Mouse (Mus musculus) heart, adult 2 months (tissue): ENCODE data around the gene Dhx34. TPM values are rescaled to one million over a fixed set of nuclear protein-coding genes. Genes with fewer than 3 reads are reported as not detected.
A peak's percentile ranks its signal among the peaks of the same experiment; 100 is the strongest.
"Not testable (repeated sequence)": the region's sequence is repeated elsewhere in the genome, so short reads cannot be mapped to it uniquely, and the experiment has no call there.

Experiments used
- DNase-seq, 2 experiments: peaks; one replicate each; pipeline ENCODE4 v3.0.0; 2021
- H3K27ac ChIP-seq: fragments of 200-600 bp; 2 replicates; pipeline ENCODE4 v1.8.1; 2022
- H3K27me3 ChIP-seq: fragments of 200-500 bp; 2 replicates; pipeline ENCODE4 v1.6.1; 2012; ENCODE audit warnings: mild to moderate bottlenecking, low read length, inconsistent platforms, mixed read lengths; ENCODE audit not compliant: control insufficient read depth, insufficient read depth
- H3K36me3 ChIP-seq: fragments of 200-500 bp; 2 replicates; pipeline ENCODE4 v1.6.1; 2012; ENCODE audit warnings: low read length, inconsistent platforms; ENCODE audit not compliant: control insufficient read depth, insufficient read depth
- H3K4me1 ChIP-seq: fragments of 200-500 bp; 2 replicates; pipeline ENCODE4 v1.6.1; 2011; ENCODE audit warnings: low read length; ENCODE audit not compliant: control insufficient read depth, insufficient read depth
- H3K4me3 ChIP-seq: fragments of 200-600 bp; 2 replicates; pipeline ENCODE4 v1.8.1; 2022
- H3K79me2 ChIP-seq: fragments of 200-500 bp; replicated peaks from 2 replicates; pipeline ENCODE4 v1.6.1; 2012; ENCODE audit warnings: mild to moderate bottlenecking, inconsistent platforms, low read length, moderate library complexity, mixed read lengths; ENCODE audit not compliant: control insufficient read depth, insufficient read depth
- H3K9ac ChIP-seq: fragments of 200-500 bp; 2 replicates; pipeline ENCODE4 v1.6.1; 2012; ENCODE audit warnings: low read depth, mild to moderate bottlenecking, control low read depth, inconsistent platforms, low read length, mixed read lengths
- CTCF ChIP-seq: fragments of 200-600 bp; IDR thresholded peaks from 2 replicates; pipeline ENCODE4 v1.8.1; 2022; ENCODE audit warnings: antibody characterized with exemption, mild to moderate bottlenecking, moderate library complexity
- EP300 ChIP-seq: fragments of 200-500 bp; IDR thresholded peaks from 2 replicates; pipeline ENCODE4 v1.6.1; 2011; ENCODE audit warnings: low read depth, low read length, control low read depth; ENCODE audit not compliant: insufficient read depth
- POLR2A ChIP-seq: fragments of 200-500 bp; IDR thresholded peaks from 2 replicates; pipeline ENCODE4 v1.6.1; 2011; ENCODE audit warnings: mild to moderate bottlenecking, low read depth, low read length, control low read depth; ENCODE audit not compliant: insufficient read depth
- WGBS: fragments of 180-500 bp; shearing (Covaris S2); methylation state at CpG from one replicate; pipeline ENCODE4 v1.1.7; 2018; 5-methylcytosine and 5-hydroxymethylcytosine counted together
- intact Hi-C: fragments of 180-260 bp; cut with DNase I; formaldehyde crosslinking; loops from one replicate; pipeline ENCODE4 v1.15.1; 2025
- long read RNA-seq: library from polyadenylated mRNA; stranded (forward); transcript quantifications from one replicate; pipeline ENCODE4 v2.0.0, GENCODE M21; 2021
- polyA plus RNA-seq: library from polyadenylated mRNA; depleted of rRNA; stranded (reverse); fragments of >200 nt; gene quantifications from 2 replicates; pipeline ENCODE4 v1.2.3, GENCODE M21; 2012; rRNA removed
- total RNA-seq, 2 experiments: library from RNA; stranded (reverse); gene quantifications; 2 replicates each; pipeline ENCODE4 v1.2.3; 2021

Gene Dhx34
- 1 to 10 TPM; 6.1 to 8.9 TPM for total RNA-seq
- polyA plus RNA-seq, result 13.2 and 15.8 TPM in 2 replicates
- long read RNA-seq, partial matches to known transcripts, result 5 of 7 reads
- long read RNA-seq, other reads (novel, unspliced or antisense), result 2 of 7 reads

- under 1% methylated on average over 34 of the region's 34 CpGs for WGBS
- TF ChIP-seq EP300 (0 out of 2 replicates have a peak, but pooled peaks have one; percentile 17), POLR2A (peak; percentile 77), CTCF (peak; percentile 55)
- Histone ChIP-seq H3K27me3 (no peaks in the 10 kb centered on the region), H3K27ac (peak within 1 kb of the TSS; percentile 89), H3K79me2 (no peaks in the 10 kb centered on the region), H3K4me1 (no peaks in the 10 kb centered on the region; the same call in 1 of the 2 replicates), H3K36me3 (no peaks in the 10 kb centered on the region), H3K4me3 (peak within 1 kb of the TSS; percentile 57), H3K9ac (peak within 1 kb of the TSS; percentile 77)
- peak; percentile 96 to 97 for DNase-seq
- intact Hi-C loops, result no loop called here
Measured at GRCm38 (mm10) chr7:16221582-16222272, at the start of gene Dhx34. Gene Dhx34 (minus strand): TSS chr7:16222037.

DNA sequence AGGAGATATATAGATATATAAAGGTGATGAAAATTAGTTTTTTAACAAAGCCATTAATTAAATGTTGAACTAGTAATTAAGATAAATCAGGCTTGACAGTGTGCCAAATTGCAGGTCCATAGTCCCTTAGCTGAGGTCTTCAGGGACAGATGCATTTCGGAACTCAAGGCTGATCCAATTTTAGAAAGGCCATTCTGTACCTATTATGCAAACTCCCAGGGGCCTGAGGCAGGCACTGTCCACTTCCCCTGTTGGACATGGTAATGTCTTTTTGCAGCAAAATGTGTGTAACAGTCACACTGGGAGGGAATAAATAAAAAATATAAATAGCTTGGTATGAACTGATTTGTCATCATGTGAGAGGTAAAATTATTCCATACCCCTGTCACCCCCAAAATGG lies 49.3 kb upstream of the Dhx34 start:
- intact Hi-C loops, result no loop called here
- WGBS, result 27% methylated on average over 1 of the region's 1 CpGs

DNA sequence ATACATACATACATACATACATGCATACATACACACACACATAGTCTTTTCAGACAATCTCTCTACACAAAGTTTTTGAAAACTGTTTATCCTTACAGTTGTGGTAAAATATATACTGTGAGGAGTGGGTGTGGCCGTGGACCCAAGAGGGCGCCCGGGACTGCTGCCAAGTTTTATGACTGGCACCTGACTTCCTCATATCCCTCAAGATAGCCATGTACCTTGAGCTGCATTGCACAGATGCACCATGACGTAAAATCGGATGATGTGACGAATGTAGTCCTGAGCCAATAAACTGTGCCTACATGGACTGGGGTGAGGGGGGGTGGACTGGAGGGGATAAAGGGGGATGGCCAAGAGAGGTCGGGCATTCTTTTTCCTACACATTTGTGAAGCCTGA lies 44.8 kb upstream of the Dhx34 start:
- H3K4me3 ChIP-seq, H3K79me2 ChIP-seq, H3K36me3 ChIP-seq, H3K27ac ChIP-seq, DNase-seq, H3K27me3 ChIP-seq, H3K4me1 ChIP-seq, H3K9ac ChIP-seq, intact Hi-C loops: not testable (repeated sequence)
- 69% methylated on average over 7 of the region's 7 CpGs for WGBS

More for the DNA sequence above, 49.3 kb upstream of the Dhx34 start:
- peaks cover 5% of the 10 kb centered on the region for H3K4me1 ChIP-seq
- no peak overlapping the region for H3K9ac ChIP-seq
- H3K4me3 ChIP-seq, result no peak overlapping the region
- no peaks in the 10 kb centered on the region for H3K79me2 ChIP-seq
- DNase-seq, result no peak
- H3K36me3 ChIP-seq, result no peaks in the 10 kb centered on the region
- no peak overlapping the region for H3K27ac ChIP-seq
- H3K27me3 ChIP-seq, result no peaks in the 10 kb centered on the region
- TF ChIP-seq EP300, result no peak
- TF ChIP-seq CTCF, result no peak
- TF ChIP-seq POLR2A, result no peak

DNA sequence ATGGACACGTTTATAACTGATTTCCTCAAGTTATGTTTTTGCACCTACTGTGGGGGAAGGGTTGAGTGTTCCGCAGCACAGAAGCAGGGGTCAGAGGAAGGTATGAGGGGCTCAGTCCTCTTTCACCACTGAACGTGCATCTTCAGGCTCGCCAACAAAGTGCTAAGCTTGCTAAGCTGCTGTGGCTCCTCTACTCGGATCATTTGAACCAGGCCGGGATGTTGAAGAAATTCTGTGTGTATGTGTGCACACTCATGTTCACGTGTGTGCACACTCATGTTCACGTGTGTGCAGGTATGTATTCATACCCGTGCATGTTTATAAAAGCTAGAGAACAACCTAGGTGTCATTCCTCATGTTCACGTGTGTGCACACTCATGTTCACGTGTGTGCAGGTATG lies 44.0 kb upstream of the Dhx34 start:
- H3K36me3 ChIP-seq, result no peaks in the 10 kb centered on the region
- DNase-seq, result no peak
- 87% methylated on average over 11 of the region's 11 CpGs for WGBS

GRCm38 (mm10) chr7:16263843-16264242 lies 42.0 kb upstream of the Dhx34 start:
- Histone ChIP-seq H3K4me1 (no peaks in the 10 kb centered on the region; the same call in 1 of the 2 replicates), H3K27me3 (no peaks in the 10 kb centered on the region), H3K79me2 (no peaks in the 10 kb centered on the region), H3K9ac (no peak overlapping the region), H3K27ac (no peak overlapping the region), H3K4me3 (no peak overlapping the region), H3K36me3 (no peaks in the 10 kb centered on the region)
- intact Hi-C loops, result loop anchor here (1.0 to 5.0 kb wide), 2 partner anchors 72 to 167 kb away; partner anchors contain the start of gene Napa
- TF ChIP-seq CTCF (no peak), EP300 (no peak)
- no peak for DNase-seq
- 62% methylated on average over 5 of the region's 5 CpGs for WGBS

More for the DNA sequence above, 44.0 kb upstream of the Dhx34 start:
- intact Hi-C loops, result no loop called here
- Histone ChIP-seq H3K79me2 (no peaks in the 10 kb centered on the region), H3K9ac (no peak overlapping the region), H3K27me3 (no peaks in the 10 kb centered on the region), H3K4me1 (no peaks in the 10 kb centered on the region; the same call in 1 of the 2 replicates), H3K4me3 (no peak overlapping the region), H3K27ac (no peak overlapping the region)
- TF ChIP-seq POLR2A, result no peak
- no peak for TF ChIP-seq EP300
- TF ChIP-seq CTCF, result no peak

DNA sequence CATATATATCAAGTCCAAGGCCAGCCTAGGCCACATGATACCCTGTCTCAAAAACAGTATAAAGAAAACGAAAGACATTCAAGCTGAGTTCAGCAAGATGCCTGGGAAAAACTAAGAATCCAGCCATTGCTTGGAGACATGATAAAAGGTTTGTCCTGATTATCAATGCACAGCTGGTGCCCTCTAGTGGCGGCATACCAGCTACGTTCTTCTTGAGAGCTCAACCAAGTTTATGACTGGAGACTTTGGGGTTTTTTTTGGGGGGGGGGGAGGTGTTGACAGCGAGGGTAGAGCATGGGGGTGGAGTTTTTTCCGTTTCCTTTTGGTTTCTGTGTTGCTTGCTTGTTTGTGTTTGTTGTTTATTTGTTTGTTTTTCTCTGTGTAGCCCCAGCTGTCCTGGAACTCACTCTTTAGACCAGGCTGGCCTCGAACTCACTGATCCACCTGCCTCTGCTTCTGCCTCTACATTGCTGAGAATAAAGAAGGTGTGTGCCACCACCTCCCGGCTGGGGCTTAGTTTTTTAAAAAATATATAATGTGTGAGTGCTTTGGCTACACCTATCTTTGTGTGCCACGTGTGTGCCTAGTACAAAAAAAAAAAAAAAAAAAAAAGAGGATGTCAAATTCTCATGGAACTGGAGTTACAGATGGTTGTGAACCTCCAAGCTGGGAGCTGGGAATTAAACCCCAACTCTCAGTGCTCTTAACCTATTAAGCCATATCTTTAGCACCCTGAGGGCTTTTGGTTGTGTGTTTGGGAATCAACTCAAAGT lies 41.4 kb upstream of the Dhx34 start:
- no peaks in the 10 kb centered on the region for H3K36me3 ChIP-seq
- H3K79me2 ChIP-seq, result no peaks in the 10 kb centered on the region
- no peaks in the 10 kb centered on the region; the same call in 1 of the 2 replicates for H3K4me1 ChIP-seq
- H3K27me3 ChIP-seq, result no peaks in the 10 kb centered on the region
- 26% methylated on average over 8 of the region's 8 CpGs for WGBS
- H3K4me3 ChIP-seq, result no peak overlapping the region
- intact Hi-C loops, result loop anchor here (1.0 to 5.0 kb wide), 2 partner anchors 71 to 166 kb away; partner anchors contain the start of gene Napa
- H3K27ac ChIP-seq, result no peak overlapping the region
- peak; percentile 78 for TF ChIP-seq CTCF
- TF ChIP-seq POLR2A, result no peak
- H3K9ac ChIP-seq, result no peak overlapping the region
- peak; percentile 76 to 82 for DNase-seq
